Mouse (Mus musculus) C2C12 (cell line): Measurements from ENCODE around the gene Zfyve28. TPM values are rescaled to one million over a fixed set of nuclear protein-coding genes. Genes with fewer than 3 reads are reported as not detected.
A peak's percentile ranks its signal among the peaks of the same experiment; 100 is the strongest.

ENCODE experiments used
- H3K27me3 ChIP-seq: one replicate; pipeline ENCODE4 v1.6.1; 2011; ENCODE audit not compliant: control insufficient read depth, insufficient read depth, insufficient read length
- H3K36me3 ChIP-seq: one replicate; pipeline ENCODE4 v1.6.1; 2011; ENCODE audit not compliant: control insufficient read depth, insufficient read depth
- H3K4me3 ChIP-seq: one replicate; pipeline ENCODE4 v1.5.1; 2011; ENCODE audit warnings: mild to moderate bottlenecking, control low read depth; ENCODE audit not compliant: poor library complexity, insufficient read depth, severe bottlenecking
- H3K79me2 ChIP-seq: one replicate; pipeline ENCODE4 v1.6.1; 2011; ENCODE audit not compliant: control insufficient read depth, insufficient read depth
- H3K79me3 ChIP-seq: one replicate; pipeline ENCODE4 v1.6.1; 2011; ENCODE audit warnings: low read depth, control low read depth
- H3ac ChIP-seq: one replicate; pipeline ENCODE3; 2011; ENCODE audit warnings: low read depth; ENCODE audit not compliant: control insufficient read depth, insufficient read length
- CEBPB ChIP-seq: IDR thresholded peaks from one replicate; pipeline ENCODE4 v1.6.1; 2011; ENCODE audit warnings: low read depth, mild to moderate bottlenecking, control low read depth, moderate library complexity
- CTCF ChIP-seq: IDR thresholded peaks from one replicate; pipeline ENCODE4 v1.5.1; 2011; ENCODE audit not compliant: control insufficient read depth, insufficient read depth, insufficient read length
- FOSL1 ChIP-seq: IDR thresholded peaks from one replicate; pipeline ENCODE4 v1.8.0; 2011; ENCODE audit warnings: mild to moderate bottlenecking, low read length; ENCODE audit not compliant: poor library complexity, insufficient read depth, severe bottlenecking
- MAX ChIP-seq: IDR thresholded peaks from one replicate; pipeline ENCODE4 v1.6.1; 2011; ENCODE audit warnings: mild to moderate bottlenecking, control low read depth
- MYOD1 ChIP-seq: IDR thresholded peaks from one replicate; pipeline ENCODE4 v1.6.1; 2011; ENCODE audit warnings: low read depth; ENCODE audit not compliant: control insufficient read depth, insufficient read length
- MYOG ChIP-seq: IDR thresholded peaks from one replicate; pipeline ENCODE4 v1.6.1; 2011; ENCODE audit not compliant: control insufficient read depth, insufficient read length; ENCODE audit errors: extremely low read depth
- USF1 ChIP-seq: IDR thresholded peaks from one replicate; pipeline ENCODE4 v1.6.1; 2011; ENCODE audit warnings: low read depth, mild to moderate bottlenecking, control low read depth, moderate library complexity
- polyA plus RNA-seq: library from polyadenylated mRNA; unstranded; fragments of >200 nt; fragmentation: generic; extraction: Trizol; gene quantifications from one replicate; pipeline ENCODE4 v1.2.1, GENCODE M21; 2012; ENCODE audit warnings: missing spikeins

Gene Zfyve28
- polyA plus RNA-seq, 1 experiment, result 0.09 TPM

- H3K36me3 ChIP-seq, result no peaks in the 10 kb centered on the region
These were observed 41.9 kb upstream of the Zfyve28 start for GRCm38 (mm10) chr5:34330136-34330535.

GRCm38 (mm10) chr5:34326875-34327576 lies 38.8 kb upstream of the Zfyve28 start:
- H3ac ChIP-seq, result no peak overlapping the region
- no peak for TF ChIP-seq CEBPB
- TF ChIP-seq MYOD1, result no peak
- TF ChIP-seq MYOG, result no peak
- no peak for TF ChIP-seq USF1
- no peak for TF ChIP-seq CTCF
- TF ChIP-seq MAX, result no peak
- TF ChIP-seq FOSL1, result no peak
- no peaks in the 10 kb centered on the region for H3K79me2 ChIP-seq
- H3K27me3 ChIP-seq, result peaks cover 6% of the 10 kb centered on the region
- no peak overlapping the region for H3K4me3 ChIP-seq
- no peaks in the 10 kb centered on the region for H3K36me3 ChIP-seq
- H3K79me3 ChIP-seq, result no peaks in the 10 kb centered on the region

More at GRCm38 (mm10) chr5:34330136-34330535, 41.9 kb upstream of the Zfyve28 start:
- H3K4me3 ChIP-seq, result no peak overlapping the region
- peaks cover 3% of the 10 kb centered on the region for H3K79me3 ChIP-seq
- H3ac ChIP-seq, result no peak overlapping the region
- TF ChIP-seq FOSL1, result no peak
- no peak for TF ChIP-seq MYOD1
- no peak for TF ChIP-seq MYOG
- no peak for TF ChIP-seq USF1
- no peak for TF ChIP-seq MAX
- no peak for TF ChIP-seq CTCF
- no peak for TF ChIP-seq CEBPB
- no peaks in the 10 kb centered on the region for H3K27me3 ChIP-seq
- peaks cover 5% of the 10 kb centered on the region for H3K79me2 ChIP-seq

- Histone ChIP-seq H3K4me3 (no peak overlapping the region), H3ac (no peak overlapping the region), H3K79me2 (no peaks in the 10 kb centered on the region), H3K27me3 (peaks cover 7% of the 10 kb centered on the region), H3K79me3 (no peaks in the 10 kb centered on the region), H3K36me3 (no peaks in the 10 kb centered on the region)
- no peak for TF ChIP-seq FOSL1
- peak; percentile 65 for TF ChIP-seq CEBPB
These were observed 38.0 kb upstream of the Zfyve28 start for GRCm38 (mm10) chr5:34326249-34326691.

- Histone ChIP-seq H3K27me3 (peaks cover 9% of the 10 kb centered on the region), H3K36me3 (no peaks in the 10 kb centered on the region), H3K79me2 (no peaks in the 10 kb centered on the region), H3ac (no peak overlapping the region), H3K79me3 (no peaks in the 10 kb centered on the region), H3K4me3 (no peak overlapping the region)
- TF ChIP-seq FOSL1, result no peak
- no peak for TF ChIP-seq CTCF
- TF ChIP-seq USF1, result no peak
- no peak for TF ChIP-seq MYOD1
- no peak for TF ChIP-seq MAX
- TF ChIP-seq CEBPB, result no peak
- TF ChIP-seq MYOG, result no peak
These were observed 37.0 kb upstream of the Zfyve28 start for GRCm38 (mm10) chr5:34325286-34325685.

GRCm38 (mm10) chr5:34321236-34321635 lies 33.0 kb upstream of the Zfyve28 start:
- Histone ChIP-seq H3K36me3 (no peaks in the 10 kb centered on the region), H3K79me2 (no peaks in the 10 kb centered on the region), H3K79me3 (no peaks in the 10 kb centered on the region), H3K27me3 (peaks cover 9% of the 10 kb centered on the region), H3ac (no peak overlapping the region), H3K4me3 (no peak overlapping the region)
- TF ChIP-seq FOSL1, result no peak
- no peak for TF ChIP-seq MAX
- TF ChIP-seq MYOD1, result no peak
- no peak for TF ChIP-seq MYOG
- TF ChIP-seq CEBPB, result no peak
- TF ChIP-seq USF1, result no peak
- TF ChIP-seq CTCF, result no peak

- H3K27me3 ChIP-seq, result peaks cover 9% of the 10 kb centered on the region
- no peaks in the 10 kb centered on the region for H3K79me2 ChIP-seq
- no peak overlapping the region for H3ac ChIP-seq
- H3K4me3 ChIP-seq, result no peak overlapping the region
- no peaks in the 10 kb centered on the region for H3K79me3 ChIP-seq
- TF ChIP-seq MYOG, result no peak
- no peaks in the 10 kb centered on the region for H3K36me3 ChIP-seq
These were observed 31.3 kb upstream of the Zfyve28 start for GRCm38 (mm10) chr5:34319491-34320034.
